Mouse (Mus musculus): ENCODE results near the gene Cntnap1. TPM values are rescaled to one million over a fixed set of nuclear protein-coding genes. Genes with fewer than 3 reads are reported as not detected.
"Not testable (repeated sequence)": the region's sequence is repeated elsewhere in the genome, so short reads cannot be mapped to it uniquely, and the experiment has no call there.

The Cntnap1 gene
- total RNA-seq (2021): 1 to 10 TPM in 1 of 2 experiments, under 1 TPM in 1; 0.82 to 1.2 TPM
- long read RNA-seq, experiment 1: 0 reads
- long read RNA-seq, experiment 2, partial matches to known transcripts: 0 of 1 reads
- long read RNA-seq, experiment 2, other reads (novel, unspliced or antisense): 1 of 1 reads

DNA sequence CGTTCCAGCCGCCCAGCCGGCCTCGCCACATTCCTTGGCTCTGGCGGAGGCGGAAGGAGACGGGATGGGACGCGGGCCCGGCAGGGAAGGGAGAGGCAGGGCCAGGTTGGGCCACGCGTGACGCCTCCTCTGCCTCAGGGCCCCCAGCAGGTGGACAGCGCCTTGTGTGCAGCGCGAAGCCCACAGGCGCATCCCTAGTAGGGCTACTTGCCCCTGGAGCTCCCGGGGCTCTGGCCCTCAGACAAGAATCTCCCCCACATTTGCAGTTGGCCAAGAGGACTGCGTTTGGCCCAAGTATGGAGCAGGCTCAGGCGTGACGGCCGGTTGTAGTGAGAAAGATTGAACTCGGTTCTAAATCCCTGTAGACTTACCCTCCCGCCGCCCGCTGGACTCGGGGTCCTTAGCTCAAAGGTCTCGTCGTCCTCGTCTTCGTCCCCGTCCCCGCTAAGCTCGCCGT lies at the start of gene Cntnap1:
Gene Cntnap1, plus strand, starts transcription at position 170 of the 457 bp plus-strand sequence.
- peak; percentile 78 for DNase-seq (ENCODE audit: low spot score)

DNA sequence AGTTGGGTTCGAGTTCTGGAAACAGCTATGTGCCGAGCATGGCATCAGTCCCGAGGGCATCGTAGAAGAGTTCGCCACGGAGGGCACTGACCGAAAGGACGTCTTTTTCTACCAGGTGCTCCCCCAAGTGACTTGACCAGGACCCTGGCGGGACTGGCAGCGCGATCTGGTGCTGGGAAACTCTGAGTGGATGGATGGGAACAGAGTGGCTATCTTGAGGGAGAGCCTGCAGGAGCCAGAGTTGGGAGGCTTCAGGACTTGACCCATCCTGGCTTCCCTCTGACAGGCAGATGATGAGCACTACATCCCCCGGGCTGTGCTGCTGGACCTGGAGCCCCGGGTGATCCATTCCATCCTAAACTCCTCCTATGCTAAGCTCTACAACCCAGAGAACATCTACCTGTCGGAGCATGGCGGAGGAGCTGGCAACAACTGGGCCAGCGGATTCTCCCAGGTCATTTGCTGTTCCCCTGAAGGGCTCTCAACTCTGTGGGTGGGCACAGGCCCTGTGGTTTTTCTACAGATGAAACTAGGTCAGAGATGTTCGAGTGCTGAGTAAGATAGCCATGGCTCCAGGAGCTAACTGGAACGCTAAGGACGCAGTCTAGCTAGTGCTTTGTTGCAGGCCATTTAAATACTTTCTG lies 49.7 kb upstream of the Cntnap1 start:
- DNase-seq (ENCODE audit: low spot score): no peak

DNA sequence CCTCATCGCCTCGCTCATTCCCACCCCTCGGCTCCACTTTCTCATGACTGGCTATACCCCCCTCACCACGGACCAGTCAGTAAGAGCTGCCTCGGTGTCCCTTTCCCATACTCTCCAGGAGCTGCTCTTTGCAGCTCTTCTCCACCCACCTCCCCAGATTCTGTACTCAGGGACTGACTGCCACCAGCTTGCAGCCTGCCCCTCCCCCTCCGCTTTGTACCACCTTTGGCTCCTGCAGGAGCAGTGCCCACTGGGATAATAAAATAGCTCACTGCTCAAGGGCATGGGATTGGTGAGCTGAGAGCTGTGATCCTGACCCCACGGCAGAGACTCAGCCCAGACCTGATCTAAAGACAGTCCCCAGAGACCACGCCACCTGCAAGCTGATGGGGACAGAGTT lies 45.8 kb upstream of the Cntnap1 start:
- not testable (repeated sequence) for DNase-seq (ENCODE audit: low spot score)

DNA sequence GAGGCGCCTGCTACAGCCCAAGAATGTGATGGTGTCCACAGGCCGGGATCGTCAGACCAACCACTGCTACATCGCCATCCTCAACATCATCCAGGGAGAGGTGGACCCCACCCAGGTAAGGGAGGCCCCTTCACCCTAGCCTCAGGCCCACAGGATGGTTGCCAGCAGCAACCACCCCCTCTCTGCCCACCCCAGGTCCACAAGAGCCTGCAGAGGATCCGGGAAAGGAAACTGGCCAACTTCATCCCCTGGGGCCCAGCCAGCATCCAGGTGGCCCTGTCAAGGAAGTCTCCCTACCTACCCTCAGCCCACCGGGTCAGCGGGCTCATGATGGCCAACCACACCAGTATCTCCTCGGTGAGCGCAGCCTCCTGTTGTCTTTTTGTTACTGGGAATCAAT lies 45.3 kb upstream of the Cntnap1 start:
- not testable (repeated sequence) for DNase-seq (ENCODE audit: low spot score)

DNA sequence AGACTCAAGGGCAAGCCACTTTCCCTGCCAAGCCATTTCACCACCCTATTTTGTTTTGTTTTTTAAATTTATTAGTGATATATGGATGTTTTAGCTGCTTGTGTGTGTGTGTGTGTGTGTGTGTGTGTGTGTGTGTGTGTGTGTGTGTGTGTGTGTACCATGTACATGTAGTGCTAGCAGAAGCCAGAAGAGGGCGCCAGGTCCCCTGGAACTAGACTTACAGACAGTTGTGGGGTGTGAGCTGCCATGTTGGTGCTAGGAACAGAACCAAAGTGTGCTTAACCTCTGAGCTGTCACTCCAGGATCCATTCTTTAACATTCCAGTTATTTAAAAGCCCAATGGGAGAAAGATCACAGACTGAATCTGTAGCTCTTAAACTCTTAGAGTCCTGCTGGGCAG lies 43.2 kb upstream of the Cntnap1 start:
- no peak for DNase-seq (ENCODE audit: low spot score)

DNA sequence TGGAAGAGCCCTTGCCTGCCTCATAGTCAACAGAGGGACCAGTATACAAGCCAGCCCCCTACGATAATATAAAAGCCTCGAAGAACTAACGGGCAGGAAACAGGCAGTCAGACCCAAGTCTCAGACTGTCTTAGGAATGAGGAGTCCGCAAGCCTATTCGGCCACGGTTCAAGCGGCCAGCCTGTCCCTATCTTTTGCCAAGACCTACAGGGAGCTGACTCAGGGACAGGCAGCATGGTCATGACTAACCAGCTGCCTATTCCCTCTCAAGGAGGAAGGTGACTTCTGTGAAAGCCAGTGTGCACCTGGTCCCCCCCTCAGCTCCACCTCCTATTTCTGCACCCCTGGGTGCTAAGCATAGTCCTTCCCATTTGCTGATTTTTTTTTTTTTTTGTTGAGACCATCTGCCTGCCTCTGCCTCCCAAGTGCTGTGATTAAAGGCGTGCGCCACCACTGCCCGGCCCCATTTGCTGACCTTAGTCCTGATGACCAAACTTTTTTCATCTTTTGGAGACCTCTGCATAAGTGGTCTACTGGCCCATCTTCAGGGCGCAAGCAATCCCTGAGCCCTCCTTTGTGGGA lies 41.2 kb upstream of the Cntnap1 start:
- peak; percentile 61 for DNase-seq (ENCODE audit: low spot score)

DNA sequence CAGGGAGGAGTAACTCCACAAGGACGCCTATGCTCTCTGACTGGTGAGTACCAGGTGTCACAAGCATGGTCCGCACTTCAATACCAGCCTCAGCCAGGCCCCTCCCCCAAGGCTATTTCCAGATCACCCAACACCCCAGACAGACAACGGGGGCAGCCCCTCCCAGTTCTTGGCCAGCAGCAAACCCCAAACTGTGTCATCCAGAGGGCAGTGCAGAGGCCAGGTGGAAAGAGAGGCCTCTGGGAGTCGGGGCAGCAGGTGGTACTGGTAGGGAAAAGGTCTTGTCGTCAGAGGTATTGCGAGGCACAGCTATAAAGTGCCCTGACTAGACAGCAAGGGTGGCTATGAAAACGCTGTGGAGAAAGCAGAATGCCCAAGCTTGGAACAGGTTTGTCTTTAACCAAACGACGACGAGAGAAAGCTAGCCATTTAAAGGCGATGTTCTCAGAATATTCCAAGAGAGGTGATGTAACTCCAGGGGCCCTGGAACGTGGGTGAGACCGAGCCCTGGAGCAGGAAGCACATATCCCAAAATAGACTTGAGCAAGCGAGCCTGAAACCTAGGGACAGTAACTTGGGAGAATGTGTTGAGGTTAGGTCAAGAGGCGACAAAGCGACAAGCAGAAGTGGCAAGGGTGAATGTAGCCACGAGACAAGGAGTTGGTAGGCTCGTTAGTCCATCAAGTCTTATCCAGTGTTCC lies 40.1 kb upstream of the Cntnap1 start:
- peak; percentile 89 for DNase-seq (ENCODE audit: low spot score)

DNA sequence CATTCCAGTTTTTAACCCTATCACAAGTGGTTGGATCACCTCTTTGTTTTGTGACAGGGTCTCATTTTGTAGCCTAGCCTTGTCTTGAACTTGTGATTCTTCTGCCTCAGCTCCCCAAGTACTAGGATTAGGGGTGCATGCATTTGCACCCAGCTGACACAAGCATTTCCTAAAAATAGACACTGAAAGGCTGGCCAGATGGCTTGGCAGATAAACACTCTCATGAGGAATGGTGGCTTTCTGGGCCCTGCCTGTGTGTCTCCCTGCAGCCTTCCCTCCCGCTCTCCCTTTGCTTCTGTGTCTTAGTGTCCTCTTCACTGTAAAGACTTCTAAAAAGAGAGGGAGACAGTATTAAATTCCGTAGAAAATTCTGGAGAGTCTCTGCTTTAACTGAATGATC lies 39.1 kb upstream of the Cntnap1 start:
- DNase-seq (ENCODE audit: low spot score): peak; percentile 45

DNA sequence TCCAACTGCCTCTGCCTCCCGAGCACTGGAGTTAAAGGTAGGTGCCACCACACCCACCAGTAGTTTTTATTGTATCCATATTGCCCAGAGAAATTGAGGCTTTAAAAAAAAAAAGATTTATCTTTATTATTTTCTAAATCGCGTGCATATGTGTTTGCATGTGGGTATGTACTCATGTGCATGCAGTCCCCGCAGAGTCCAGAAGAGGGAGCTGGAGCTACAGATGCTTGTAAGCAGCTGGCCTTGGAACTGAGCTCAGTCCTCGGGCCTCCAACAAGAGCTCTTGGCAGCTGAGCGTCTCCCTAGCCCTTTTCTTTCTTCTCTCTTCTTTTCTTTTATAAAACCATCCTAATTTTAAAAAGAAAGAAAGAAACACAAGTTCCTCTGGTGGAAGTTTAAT lies 38.6 kb upstream of the Cntnap1 start:
- no peak for DNase-seq (ENCODE audit: low spot score)

DNA sequence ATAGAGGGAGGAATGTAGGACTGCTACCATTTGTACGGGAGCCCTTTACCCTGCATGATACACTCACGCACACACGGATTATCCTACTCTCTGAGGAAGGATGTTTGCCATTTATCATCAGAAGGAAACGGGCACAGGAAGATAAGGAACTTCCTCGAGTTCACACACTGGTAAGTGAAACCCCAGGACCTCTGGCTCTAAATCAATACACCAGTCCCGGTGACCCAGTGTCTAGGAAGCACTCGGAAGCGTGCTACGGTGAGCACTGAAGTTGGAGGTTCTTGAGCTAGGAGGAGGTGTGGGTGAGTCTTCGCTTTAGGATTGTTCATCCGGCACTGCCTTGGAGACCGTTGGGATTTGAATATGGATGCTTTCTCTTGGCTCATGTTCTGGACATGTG lies 37.3 kb upstream of the Cntnap1 start:
- DNase-seq (ENCODE audit: low spot score): no peak

DNA sequence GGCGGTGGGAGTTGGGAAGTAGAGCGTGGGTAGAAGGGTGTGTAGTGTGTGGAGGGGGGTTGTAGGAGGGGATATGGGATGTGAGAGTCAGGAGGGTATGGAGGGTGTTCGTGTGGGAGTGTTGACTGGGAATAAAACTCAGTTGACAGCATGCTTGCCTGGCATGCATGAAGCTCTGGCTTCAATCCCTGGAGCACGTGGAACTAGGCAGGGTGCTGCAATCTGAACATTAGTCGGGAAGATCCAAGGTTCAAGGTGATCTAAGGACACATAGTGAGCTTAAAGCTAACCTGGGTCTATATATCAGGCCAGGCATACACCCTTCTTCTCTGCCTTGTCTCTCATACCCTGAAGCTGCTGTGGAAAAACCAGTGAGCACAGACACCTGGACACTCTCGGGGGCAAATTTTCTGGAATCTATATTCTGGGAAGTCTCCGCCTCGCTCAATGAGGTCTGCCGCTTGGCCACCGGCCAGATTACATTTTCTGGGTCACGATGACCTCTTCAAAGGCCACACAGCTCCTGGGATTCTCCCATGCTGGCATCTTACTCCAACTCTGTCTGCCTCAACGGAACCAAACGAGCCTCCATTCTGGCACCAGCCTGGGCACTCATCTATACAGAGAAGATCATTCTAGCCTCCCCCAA lies 36.0 kb upstream of the Cntnap1 start:
- no peak for DNase-seq (ENCODE audit: low spot score)

DNA sequence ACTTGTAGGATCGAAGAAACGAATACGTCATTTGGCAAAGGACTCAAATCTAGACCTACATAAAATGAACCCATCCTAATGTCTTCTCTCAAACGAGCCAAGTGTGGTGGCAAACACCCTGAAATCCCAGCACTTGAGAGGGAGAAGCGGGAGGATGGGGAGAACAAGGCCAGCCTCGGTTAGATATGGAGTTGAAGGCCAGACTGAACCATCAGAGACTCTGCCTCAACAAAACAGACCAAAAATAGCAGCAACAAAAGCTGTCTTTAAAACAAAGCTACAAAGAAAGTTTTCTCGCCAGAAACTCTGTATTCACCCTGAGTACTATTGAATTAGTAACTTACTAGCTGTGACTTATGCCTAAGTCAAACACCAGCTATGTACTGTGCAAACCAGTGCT lies 33.3 kb upstream of the Cntnap1 start:
- no peak for DNase-seq (ENCODE audit: low spot score)

DNA sequence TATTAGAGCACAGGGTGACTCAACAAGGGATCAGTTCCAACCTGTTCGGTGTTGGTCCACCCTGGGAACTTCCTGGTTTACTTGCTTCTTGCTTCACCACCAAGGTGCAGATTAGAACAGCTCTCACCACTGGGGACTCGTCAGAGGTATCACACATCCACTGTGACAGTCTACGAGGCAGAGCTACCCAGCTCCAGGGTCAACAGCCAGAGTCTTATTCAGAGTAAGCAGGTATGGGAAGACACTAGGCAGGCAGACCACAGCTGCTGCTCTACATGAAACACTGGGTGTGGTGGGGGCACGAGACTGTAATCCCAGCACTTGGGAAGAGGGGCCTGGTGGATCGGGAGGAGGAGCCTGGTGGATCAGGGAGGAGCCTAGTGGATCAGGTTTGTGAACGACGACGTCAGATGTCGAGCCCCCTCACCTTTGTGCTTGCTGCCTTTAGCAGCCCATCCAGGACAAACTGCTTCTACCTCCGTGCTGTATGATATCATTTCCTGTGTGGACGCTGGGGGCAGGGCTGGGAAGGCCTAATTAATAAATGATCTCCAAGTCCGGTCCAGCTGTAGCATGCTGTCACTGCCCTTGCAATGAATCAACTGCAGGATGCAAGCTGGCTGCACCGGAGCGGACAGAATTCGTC lies 31.7 kb upstream of the Cntnap1 start:
- DNase-seq (ENCODE audit: low spot score): no peak

DNA sequence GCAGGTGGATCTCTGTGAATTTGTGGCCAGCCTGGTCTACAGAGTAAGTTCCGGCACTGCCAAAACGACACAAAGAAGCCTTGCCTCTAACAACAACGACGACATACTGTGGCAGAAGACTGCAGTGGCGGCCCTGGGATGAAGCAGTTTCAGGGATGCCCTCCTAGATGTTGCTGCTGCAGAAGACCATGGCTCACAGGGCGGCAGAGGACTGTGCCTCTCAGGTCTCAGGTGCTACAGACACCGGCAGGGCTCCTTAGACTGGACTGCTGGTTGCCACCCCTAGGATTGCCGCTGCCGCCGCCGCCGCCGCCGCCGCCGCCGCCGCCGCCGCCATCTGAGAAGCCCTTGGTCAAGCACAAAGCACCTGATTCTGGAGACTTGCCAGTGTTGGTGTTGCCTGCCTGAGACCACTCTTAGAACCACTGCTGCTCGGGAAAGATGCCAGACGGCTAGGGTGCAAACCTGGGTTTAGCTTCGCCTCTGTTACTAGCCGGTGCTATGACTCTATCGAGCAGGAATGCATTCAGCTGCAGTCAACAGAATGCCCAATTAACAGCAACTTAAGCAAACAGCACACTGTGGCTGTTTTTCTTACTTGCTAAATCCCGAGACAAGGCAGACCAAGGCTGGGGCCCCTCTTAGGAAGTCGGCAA lies 30.0 kb upstream of the Cntnap1 start:
- no peak for DNase-seq (ENCODE audit: low spot score)

DNA sequence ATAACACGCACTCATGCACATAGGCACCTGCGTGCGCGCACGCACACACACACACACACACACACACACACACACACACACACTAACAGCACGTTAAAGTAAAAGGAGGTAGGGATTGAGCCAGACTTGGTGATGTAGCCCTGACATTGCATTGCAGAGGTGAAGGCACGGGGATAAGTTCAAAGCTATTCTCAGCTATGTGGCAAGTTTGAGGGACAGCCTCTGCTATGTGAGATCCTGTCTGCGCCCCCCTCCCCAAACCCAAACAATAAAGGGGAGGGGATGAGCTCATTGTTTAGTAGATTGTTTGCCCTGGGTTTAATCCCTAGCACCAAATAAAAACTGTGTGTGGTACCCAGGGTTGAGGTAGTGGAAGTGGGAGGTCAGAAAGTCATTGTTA lies 29.2 kb upstream of the Cntnap1 start:
- no peak for DNase-seq (ENCODE audit: low spot score)

DNA sequence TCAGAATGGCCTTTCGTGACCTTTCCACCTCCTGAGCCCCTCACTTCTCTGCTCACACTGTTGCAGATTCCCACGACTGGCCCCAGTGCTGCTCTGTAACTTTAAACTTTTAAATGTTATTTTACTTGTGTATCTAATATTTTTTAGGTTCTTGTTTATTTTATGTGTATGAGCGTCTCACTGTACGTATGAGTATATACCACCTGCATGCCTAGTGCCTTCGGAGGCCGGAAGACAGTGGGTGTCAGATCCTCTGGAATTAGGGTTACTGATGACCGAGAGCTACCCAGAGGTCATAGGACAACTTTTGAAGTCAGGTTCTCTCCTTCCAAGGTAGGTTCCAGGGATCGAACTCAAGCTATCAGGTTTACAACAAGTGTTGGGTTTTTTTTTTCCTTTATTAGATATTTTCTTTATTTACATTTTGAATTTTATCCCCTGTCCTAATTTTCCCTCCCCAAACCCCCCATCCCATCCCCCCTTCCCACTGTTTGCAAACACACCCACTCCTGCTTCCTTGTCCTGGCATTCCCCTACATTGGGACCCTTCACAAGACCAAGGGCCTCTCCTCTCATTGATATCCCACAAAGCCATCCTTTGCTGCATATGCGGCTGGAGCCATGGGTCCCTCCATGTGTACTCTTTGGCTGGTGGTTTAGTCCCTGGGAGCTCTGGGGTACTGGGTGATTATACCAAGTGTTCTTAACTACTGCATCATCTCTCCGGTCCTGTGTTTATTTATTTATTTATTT lies 27.9 kb upstream of the Cntnap1 start:
- no peak for DNase-seq (ENCODE audit: low spot score)

DNA sequence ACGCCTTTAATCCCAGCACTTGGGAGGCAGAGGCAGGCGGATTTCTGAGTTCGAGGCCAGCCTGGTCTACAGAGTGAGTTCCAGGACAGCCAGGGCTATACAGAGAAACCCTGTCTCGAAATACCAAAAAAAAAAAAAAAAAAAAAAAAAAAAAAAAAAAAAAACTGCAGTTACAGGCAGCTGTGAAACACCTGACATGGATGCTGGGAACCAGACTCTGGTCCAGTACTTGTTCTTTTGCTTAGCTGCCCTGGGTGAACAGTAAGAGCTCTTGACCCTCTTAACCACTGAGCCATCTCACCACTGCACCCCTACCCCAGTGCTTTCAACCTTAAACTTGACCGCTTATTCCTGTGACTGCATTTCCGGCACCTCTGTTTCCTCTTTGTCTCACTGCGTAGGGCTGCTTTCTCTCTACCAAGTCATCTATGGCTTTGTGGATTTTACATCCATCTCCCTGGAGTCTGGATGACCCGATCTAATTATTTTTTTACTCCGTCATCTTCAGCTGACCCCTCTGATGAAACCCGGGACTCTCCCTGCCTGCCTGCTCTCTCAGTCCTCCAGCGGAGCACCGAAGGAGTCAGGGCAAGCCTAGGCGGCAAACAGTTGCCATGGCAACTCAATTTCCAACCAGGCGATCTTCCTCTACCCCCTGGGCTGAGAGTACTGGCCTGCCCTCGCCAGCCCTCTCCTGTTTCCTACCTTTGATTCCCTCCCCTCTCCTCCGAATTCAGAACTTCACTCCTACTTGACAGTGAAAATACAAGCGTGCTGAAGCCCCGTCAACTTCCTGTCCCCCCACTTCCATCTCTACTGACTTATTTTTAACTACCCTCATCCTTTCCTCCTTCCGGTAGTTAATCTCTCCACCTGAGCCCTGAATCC lies 26.7 kb upstream of the Cntnap1 start:
- DNase-seq (ENCODE audit: low spot score): no peak

DNA sequence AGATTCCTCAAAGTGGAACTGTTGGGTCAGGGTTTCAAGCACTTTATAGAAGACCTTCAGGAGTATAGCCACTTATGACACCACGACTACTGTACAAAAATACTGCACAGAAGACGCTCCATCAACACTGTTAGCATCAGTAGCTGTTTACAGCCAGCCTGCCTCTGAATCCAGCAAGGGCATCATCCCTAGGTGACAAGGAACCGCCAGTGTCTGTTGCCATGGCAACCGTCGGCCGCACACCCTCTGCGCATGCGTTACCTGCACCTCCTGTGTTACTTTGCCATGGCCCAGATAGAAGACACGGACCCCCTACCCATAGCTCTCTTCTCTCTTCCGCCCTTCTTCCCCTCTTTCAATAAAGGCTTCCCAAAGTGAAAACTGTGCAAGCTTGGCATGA lies 23.9 kb upstream of the Cntnap1 start:
- no peak for DNase-seq (ENCODE audit: low spot score)

DNA sequence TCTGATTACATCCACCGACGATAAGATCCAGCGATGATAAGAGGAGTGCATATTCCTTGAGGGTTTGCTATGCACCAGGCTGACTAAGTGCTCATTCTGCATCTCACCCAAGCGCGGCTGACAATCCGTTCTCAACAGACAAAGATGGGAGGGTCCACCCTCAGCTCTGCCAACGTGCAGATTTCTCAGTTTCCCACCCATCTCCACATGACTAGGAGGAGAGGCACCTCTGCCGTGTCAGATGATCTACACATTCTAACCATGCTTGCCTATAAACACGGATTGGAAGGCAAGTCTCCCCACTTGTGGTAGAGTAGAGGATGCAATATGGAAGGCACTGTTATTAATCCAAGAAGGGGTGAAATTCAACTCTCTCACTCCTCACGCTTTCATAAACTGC lies 21.6 kb upstream of the Cntnap1 start:
- no peak for DNase-seq (ENCODE audit: low spot score)

Data from gastrocnemius, adult 18-20 months (tissue).